In the genomic region with DNA sequence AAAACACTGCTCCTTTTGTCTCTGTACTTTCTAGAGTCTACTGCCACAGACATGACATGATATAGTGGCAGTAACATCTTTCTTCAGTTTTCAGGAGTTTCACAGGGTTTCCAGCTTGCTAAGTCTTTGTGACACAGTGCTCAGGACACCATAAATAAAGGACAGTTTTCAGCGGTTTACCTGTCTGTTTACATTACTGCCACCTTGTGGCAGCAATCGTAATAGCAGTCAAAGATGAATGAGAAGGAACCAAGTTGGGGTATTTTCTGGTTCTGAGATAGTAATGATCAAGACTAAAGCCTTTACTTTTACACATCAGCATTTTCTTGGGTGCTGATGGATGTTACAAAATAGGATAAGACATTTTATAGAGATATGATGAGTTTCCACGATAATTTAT, we compare ENCODE assay signal across 8 mouse cellular contexts.
DNase-seq lines count a peak whose midpoint lies in the region; ATAC-seq and TF ChIP-seq lines count a peak whose summit lies in the region.

No protein-coding gene starts in this region.

- no peaks in the 10 kb centered on the region for H3K27me3 ChIP-seq in forebrain, postnatal 0 days (ENCODE audit: insufficient read depth, low read length)
- no peaks in the 10 kb centered on the region for H3K27me3 ChIP-seq in forebrain, embryonic 15.5 days

- 9% methylated on average over 3 of the region's 3 CpGs for WGBS in forebrain, postnatal 0 days
- WGBS in forebrain, embryonic 15.5 days = 11% methylated on average over 3 of the region's 3 CpGs
- WGBS in lung, adult 2 months = 7% methylated on average over 3 of the region's 3 CpGs

- DNase-seq in forebrain, postnatal 0 days = peak; percentile 52
- peak; percentile 5 to 38 for DNase-seq in spleen, postnatal 10 days (ENCODE audit: low spot score in 2 of 2)
- DNase-seq in spleen, adult 12 weeks (ENCODE audit: low spot score) = no peak
- peak; percentile 44 to 61 for DNase-seq in cerebellum, adult 18-20 months
- peak; percentile 30 for DNase-seq in hindlimb bud, embryonic 11.5 days (ENCODE audit: extremely low spot score, low read depth, low spot score)
- peak; percentile 3 for DNase-seq in lung, adult 2 months
- DNase-seq in thymus, postnatal 14 days = peak; percentile 24

- no peak overlapping the region for H3K4me2 ChIP-seq in forebrain, postnatal 0 days (ENCODE audit: low read depth)
- H3K4me2 ChIP-seq in forebrain, embryonic 15.5 days (replicated peaks) = no peak overlapping the region

- H3K9me3 ChIP-seq in forebrain, postnatal 0 days (ENCODE audit: low read length) = no peaks in the 10 kb centered on the region
- no peaks in the 10 kb centered on the region for H3K9me3 ChIP-seq in forebrain, embryonic 15.5 days

- H3K27ac ChIP-seq in forebrain, postnatal 0 days (ENCODE audit: low read depth, low read length) = no peak overlapping the region
- no peak overlapping the region for H3K27ac ChIP-seq in forebrain, embryonic 15.5 days (replicated peaks)

- no peak for ATAC-seq in forebrain, postnatal 0 days
- ATAC-seq in forebrain, embryonic 15.5 days (replicated peaks) = no peak

- TF ChIP-seq POLR2A in lung, adult 2 months (IDR thresholded peaks at IDR 0.05; ENCODE audit: borderline replicate concordance, extremely low read depth, low read depth, low read length) = no peak

- H3K9ac ChIP-seq in forebrain, postnatal 0 days = no peak overlapping the region
- no peak overlapping the region for H3K9ac ChIP-seq in forebrain, embryonic 15.5 days (replicated peaks)

- no peaks in the 10 kb centered on the region for H3K36me3 ChIP-seq in forebrain, postnatal 0 days (ENCODE audit: insufficient read depth)
- H3K36me3 ChIP-seq in forebrain, embryonic 15.5 days = no peaks in the 10 kb centered on the region

- H3K4me1 ChIP-seq in forebrain, postnatal 0 days (ENCODE audit: insufficient read depth) = no peaks in the 10 kb centered on the region
- H3K4me1 ChIP-seq in forebrain, embryonic 15.5 days = no peaks in the 10 kb centered on the region
- no peaks in the 10 kb centered on the region for H3K4me1 ChIP-seq in lung, adult 2 months (ENCODE audit: control insufficient read depth, insufficient read depth, low read length)

- H3K4me3 ChIP-seq in forebrain, postnatal 0 days (ENCODE audit: low read depth, low read length) = no peak overlapping the region
- no peak overlapping the region for H3K4me3 ChIP-seq in forebrain, embryonic 15.5 days
- no peak overlapping the region for H3K4me3 ChIP-seq in lung, adult 2 months (replicated peaks; ENCODE audit: extremely low read depth, low read depth, low read length)

- TF ChIP-seq CTCF in forebrain, postnatal 0 days (IDR thresholded peaks at IDR 0.05; ENCODE audit: low read depth) = peak; percentile 68
- TF ChIP-seq CTCF in lung, adult 2 months (IDR thresholded peaks at IDR 0.05; ENCODE audit: insufficient read depth, low read length) = no peak
